Mouse (Mus musculus) midbrain, embryonic 12.5 days (tissue): ENCODE measurements at regions not wholly inside any gene's neighbourhood (a gene's known extent, or its start where the extent isn't known, plus 50 kb on each side); places are given as distances from the start of the nearest gene placed in this dataset.

Experiments
- ATAC-seq: fragments of 200-750 bp; cut with Nextera tagmentation; 2 replicates; pipeline ENCODE4 v1.8.0; 2017; ENCODE audit warnings: low read depth, moderate TSS enrichment, moderate library complexity; ENCODE audit not compliant: low FRiP score
- H3K27ac ChIP-seq: fragments of 300-500 bp; sonication (generic); replicated peaks from 2 replicates; pipeline ENCODE4 v1.5.1; 2016; ENCODE audit warnings: mild to moderate bottlenecking
- H3K27me3 ChIP-seq: fragments of 300-500 bp; sonication (generic); 2 replicates; pipeline ENCODE4 v1.6.1; 2016; ENCODE audit warnings: mild to moderate bottlenecking
- H3K36me3 ChIP-seq: fragments of 300-500 bp; sonication (generic); 2 replicates; pipeline ENCODE4 v1.6.1; 2016
- H3K4me1 ChIP-seq: fragments of 300-500 bp; sonication (generic); 2 replicates; pipeline ENCODE4 v1.6.1; 2016
- H3K4me2 ChIP-seq: fragments of 300-500 bp; sonication (generic); replicated peaks from 2 replicates; pipeline ENCODE4 v1.6.1; 2016; ENCODE audit warnings: mild to moderate bottlenecking, moderate library complexity
- H3K4me3 ChIP-seq: fragments of 300-500 bp; sonication (generic); 2 replicates; pipeline ENCODE4 v1.5.1; 2016; ENCODE audit warnings: mild to moderate bottlenecking
- H3K9ac ChIP-seq: fragments of 300-500 bp; sonication (generic); replicated peaks from 2 replicates; pipeline ENCODE4 v1.6.1; 2016; ENCODE audit warnings: mild to moderate bottlenecking, moderate library complexity
- H3K9me3 ChIP-seq: fragments of 300-500 bp; sonication (generic); 2 replicates; pipeline ENCODE4 v1.6.1; 2016; ENCODE audit warnings: mild to moderate bottlenecking
- WGBS: fragments of 180-500 bp; shearing (Covaris S2); methylation state at CpG from one replicate; pipeline ENCODE4 v1.1.7; 2016; 5-methylcytosine and 5-hydroxymethylcytosine counted together

DNA sequence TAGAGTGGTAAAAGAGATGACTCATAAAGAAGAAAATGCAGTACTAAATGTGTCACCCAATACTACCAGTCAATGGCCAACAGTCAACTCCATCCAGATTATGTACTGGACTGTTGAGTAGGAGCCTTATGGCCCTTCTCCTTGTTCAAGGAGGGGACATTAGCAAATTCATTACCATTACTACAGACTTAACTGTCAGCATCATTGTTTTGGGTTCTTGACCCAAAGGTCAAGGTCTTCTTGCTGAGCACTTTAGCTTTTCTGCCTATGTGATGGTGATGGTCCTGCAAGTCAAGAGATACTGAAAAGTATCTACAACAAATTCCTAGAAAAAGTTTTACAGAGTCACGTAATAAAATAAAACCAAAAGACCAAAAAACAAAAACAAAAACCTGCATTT is 1251.4 kb downstream of the Gm37988 start:
- Histone ChIP-seq H3K27me3 (no peaks in the 10 kb centered on the region), H3K36me3 (no peaks in the 10 kb centered on the region), H3K4me2 (no peak overlapping the region), H3K9ac (no peak overlapping the region), H3K4me3 (no peak overlapping the region), H3K4me1 (no peaks in the 10 kb centered on the region), H3K27ac (no peak overlapping the region), H3K9me3 (no peaks in the 10 kb centered on the region)
- ATAC-seq: no peak
- WGBS: 97% methylated on average over 1 of the region's 1 CpGs

DNA sequence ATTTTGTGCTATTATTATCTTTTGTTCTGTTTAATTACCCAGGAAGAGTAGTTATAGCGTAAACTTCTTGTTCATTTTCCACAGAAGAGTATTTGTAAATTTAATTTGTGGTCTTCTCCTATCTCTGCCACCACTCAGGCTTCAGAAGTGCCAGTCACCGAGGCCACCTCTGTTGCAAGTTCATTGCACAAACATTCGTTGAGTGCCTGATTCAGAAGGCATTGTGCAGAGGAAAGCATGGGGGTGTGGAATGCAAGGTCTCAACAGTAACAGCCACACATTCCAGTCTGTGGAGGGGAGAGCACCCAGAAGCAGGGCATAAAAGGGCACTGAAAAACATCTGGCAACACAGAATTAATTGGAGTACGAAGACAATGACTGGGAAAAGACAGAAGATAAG is 1268.9 kb downstream of the Gm37988 start:
- Histone ChIP-seq H3K27me3 (no peaks in the 10 kb centered on the region), H3K4me3 (no peak overlapping the region), H3K9ac (no peak overlapping the region), H3K4me2 (no peak overlapping the region), H3K36me3 (no peaks in the 10 kb centered on the region), H3K9me3 (no peaks in the 10 kb centered on the region), H3K27ac (no peak overlapping the region), H3K4me1 (no peaks in the 10 kb centered on the region)
- WGBS: 60% methylated on average over 4 of the region's 4 CpGs
- no peak for ATAC-seq

DNA sequence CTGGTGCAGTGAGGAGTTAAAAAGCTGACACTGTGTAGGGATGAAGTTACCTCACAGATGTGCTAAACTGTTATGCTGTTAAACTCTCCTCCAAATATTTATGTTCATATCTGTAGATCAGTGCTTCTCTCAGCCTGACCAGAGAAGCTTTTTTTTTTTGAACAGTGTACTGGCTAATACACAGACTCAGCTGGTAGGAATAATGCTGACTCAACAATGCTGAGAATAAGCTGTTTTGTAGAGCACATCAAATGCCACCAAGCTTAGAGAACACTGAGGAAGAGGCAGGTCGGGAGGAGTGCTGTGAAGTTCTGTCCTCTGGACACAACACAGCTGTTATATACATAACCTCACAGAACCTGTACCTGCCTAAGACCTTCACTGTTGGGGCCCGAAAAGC is 1274.2 kb downstream of the Gm37988 start:
- no peaks in the 10 kb centered on the region for H3K9me3 ChIP-seq
- H3K27me3 ChIP-seq: no peaks in the 10 kb centered on the region
- H3K9ac ChIP-seq: no peak overlapping the region
- no peaks in the 10 kb centered on the region for H3K36me3 ChIP-seq
- no peaks in the 10 kb centered on the region for H3K4me1 ChIP-seq
- no peak overlapping the region for H3K4me2 ChIP-seq
- ATAC-seq: no peak
- no peak overlapping the region for H3K4me3 ChIP-seq
- 84% methylated on average over 2 of the region's 2 CpGs for WGBS
- no peak overlapping the region for H3K27ac ChIP-seq

DNA sequence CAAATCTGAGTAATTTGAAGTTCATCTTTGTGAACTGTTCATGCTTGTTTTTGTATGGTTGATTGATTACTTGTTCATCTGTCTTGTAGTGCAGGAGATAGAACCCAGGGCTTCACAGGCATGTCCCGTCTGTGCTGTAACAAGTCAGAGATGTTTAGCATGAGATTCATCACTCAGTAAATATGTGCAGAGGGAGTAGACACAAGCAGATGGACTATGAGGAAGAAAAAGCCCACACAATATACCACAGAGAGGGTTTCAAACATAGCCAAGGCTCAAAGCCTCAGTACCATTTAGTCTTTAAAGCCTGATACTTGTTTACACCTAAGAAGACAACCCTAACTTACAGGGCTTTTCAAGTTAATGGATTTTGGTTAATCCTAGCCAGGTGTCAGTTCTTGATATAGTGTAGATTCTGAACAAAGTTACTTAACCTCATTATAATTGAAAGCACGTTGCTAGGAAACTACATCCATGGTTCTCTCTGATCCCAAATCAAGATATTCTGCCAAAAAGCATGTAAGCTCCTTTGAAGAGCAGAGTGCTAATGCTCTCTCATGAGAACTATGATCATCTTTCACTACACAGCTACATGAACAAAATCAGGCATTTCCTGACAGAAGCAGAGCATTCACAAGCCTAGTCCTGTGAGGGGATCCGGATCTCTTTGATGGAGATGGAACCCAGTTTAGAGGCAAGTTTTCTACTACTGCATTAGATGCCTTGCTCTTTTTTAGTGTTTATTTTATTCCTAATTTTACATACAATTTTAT is 1286.7 kb downstream of the Gm37988 start:
- no peaks in the 10 kb centered on the region for H3K36me3 ChIP-seq
- H3K4me1 ChIP-seq: no peaks in the 10 kb centered on the region
- no peaks in the 10 kb centered on the region for H3K27me3 ChIP-seq
- 79% methylated on average over 3 of the region's 3 CpGs for WGBS
- H3K4me2 ChIP-seq: no peak overlapping the region
- H3K9me3 ChIP-seq: no peaks in the 10 kb centered on the region
- ATAC-seq: no peak
- H3K27ac ChIP-seq: no peak overlapping the region
- H3K4me3 ChIP-seq: no peak overlapping the region
- no peak overlapping the region for H3K9ac ChIP-seq

DNA sequence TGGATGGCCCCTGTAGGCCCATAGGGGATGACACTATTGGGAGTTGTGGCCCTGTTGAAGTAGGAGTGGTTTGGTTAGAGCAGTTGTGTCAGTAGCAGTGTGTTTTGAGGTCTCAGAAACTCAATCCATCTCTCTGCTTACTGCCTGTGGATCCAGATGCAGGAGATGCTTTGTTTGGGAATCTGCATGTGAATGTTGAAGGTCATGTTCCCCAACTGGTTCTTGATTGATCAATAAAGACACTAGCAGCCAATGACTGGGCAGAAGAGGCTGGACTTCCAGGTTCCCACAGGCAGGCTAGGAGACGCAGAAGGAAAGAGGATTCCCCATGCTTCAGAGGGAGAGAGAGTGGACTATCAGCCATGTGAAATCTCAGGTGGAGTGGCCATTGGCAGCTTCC is 1309.9 kb downstream of the Gm37988 start:
- H3K27me3 ChIP-seq: no peaks in the 10 kb centered on the region
- no peak overlapping the region for H3K4me2 ChIP-seq
- no peaks in the 10 kb centered on the region for H3K36me3 ChIP-seq
- H3K27ac ChIP-seq: no peak overlapping the region
- no peaks in the 10 kb centered on the region for H3K9me3 ChIP-seq
- no peak for ATAC-seq
- H3K9ac ChIP-seq: no peak overlapping the region
- WGBS: 56% methylated on average over 1 of the region's 1 CpGs
- H3K4me1 ChIP-seq: no peaks in the 10 kb centered on the region
- no peak overlapping the region for H3K4me3 ChIP-seq

DNA sequence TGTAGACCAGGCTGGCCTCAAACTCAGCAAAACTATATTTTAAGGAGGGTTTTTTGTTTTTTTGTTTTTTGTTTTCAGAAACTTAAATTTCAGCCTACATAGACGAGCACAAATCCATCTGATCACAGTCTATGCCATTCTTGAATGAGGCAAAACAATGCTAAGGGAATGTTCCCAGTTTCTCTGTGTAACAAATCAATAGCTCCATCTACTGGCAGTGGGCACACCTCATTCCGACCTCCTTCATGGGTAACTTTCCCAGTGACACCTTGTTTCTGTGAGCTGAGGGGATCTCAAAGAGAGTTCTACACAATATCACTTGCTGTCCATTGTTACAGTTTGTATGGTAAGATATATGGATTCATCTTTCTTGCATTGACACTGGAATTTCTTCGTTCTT is 1327.4 kb downstream of the Gm37988 start:
- no peak overlapping the region for H3K27ac ChIP-seq
- WGBS: 25% methylated on average over 3 of the region's 3 CpGs
- no peak overlapping the region for H3K9ac ChIP-seq
- no peak overlapping the region for H3K4me2 ChIP-seq
- H3K4me1 ChIP-seq: no peaks in the 10 kb centered on the region
- H3K36me3 ChIP-seq: no peaks in the 10 kb centered on the region
- no peaks in the 10 kb centered on the region for H3K9me3 ChIP-seq
- 0 out of 2 replicates have a peak, but pooled peaks have one; percentile 38 for ATAC-seq
- no peaks in the 10 kb centered on the region for H3K27me3 ChIP-seq
- H3K4me3 ChIP-seq: no peak overlapping the region

DNA sequence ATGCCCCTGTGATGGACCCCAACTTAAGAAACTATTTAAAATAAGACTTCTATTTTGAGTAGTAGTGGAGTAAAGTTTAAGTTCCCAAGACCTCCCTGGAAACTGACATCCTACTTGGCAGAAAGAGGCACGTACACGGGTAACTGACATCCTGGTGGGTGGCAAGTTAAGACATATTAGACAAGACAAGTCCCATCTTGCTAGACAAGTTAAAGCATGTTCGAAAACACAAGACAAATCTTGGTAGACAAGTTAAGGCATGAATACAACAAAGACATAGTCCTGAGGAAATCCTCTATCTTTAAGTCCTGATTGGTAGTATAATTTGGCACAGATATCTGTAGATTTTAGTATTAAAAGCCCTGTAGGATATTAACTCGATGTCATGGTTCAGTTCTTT is 1332.6 kb downstream of the Gm37988 start:
- H3K9me3 ChIP-seq: no peaks in the 10 kb centered on the region
- no peaks in the 10 kb centered on the region for H3K27me3 ChIP-seq
- H3K4me2 ChIP-seq: no peak overlapping the region
- no peak overlapping the region for H3K27ac ChIP-seq
- H3K36me3 ChIP-seq: no peaks in the 10 kb centered on the region
- no peak overlapping the region for H3K4me3 ChIP-seq
- WGBS: 83% methylated on average over 4 of the region's 4 CpGs
- no peaks in the 10 kb centered on the region for H3K4me1 ChIP-seq
- no peak overlapping the region for H3K9ac ChIP-seq
- ATAC-seq: no peak

DNA sequence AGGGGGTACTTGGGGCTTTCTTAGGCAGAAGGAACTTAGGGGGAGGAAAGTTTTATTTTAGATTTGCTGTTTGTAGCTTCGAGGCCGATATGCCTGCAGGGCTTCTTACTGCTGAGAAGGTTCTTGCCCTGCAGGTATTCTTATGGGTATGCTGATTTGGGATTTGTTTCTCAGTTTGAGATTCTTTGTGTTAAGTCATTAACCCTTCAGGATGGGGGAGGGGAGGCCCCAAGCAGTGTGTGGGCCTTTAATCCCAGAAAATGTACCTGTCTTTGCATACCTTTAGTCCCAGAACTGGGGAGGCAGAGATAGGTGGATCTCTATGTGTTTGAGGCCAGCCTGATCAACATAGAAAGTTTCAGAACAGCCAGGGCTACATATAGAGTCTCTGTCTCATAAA is 1335.1 kb downstream of the Gm37988 start:
- no peaks in the 10 kb centered on the region for H3K4me1 ChIP-seq
- H3K4me2 ChIP-seq: no peak overlapping the region
- no peak overlapping the region for H3K4me3 ChIP-seq
- no peaks in the 10 kb centered on the region for H3K27me3 ChIP-seq
- H3K9ac ChIP-seq: no peak overlapping the region
- no peaks in the 10 kb centered on the region for H3K36me3 ChIP-seq
- H3K9me3 ChIP-seq: no peaks in the 10 kb centered on the region
- WGBS: 43% methylated on average over 2 of the region's 2 CpGs
- no peak for ATAC-seq
- H3K27ac ChIP-seq: no peak overlapping the region

DNA sequence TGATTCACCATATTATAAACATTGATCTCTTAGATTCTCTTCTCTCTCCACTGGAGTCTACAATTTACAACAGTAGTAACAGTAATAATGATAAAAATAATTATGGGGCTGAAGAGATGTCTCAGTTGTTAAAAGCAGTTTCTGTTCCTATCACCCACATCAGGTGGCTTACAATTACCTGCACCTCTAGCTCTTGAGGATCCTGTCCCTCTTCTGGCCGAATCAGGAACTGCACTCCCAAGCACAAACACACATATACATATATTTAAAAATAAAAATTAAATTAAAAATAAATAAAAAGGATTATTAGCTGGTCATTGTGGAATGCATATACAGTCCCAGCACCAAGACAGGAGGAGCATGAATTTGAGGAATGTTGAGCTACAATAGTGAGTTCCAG is 1336.2 kb downstream of the Gm37988 start:
- no peaks in the 10 kb centered on the region for H3K27me3 ChIP-seq
- WGBS: 67% methylated on average over 1 of the region's 1 CpGs
- no peaks in the 10 kb centered on the region for H3K36me3 ChIP-seq
- H3K4me1 ChIP-seq: no peaks in the 10 kb centered on the region
- no peak overlapping the region for H3K9ac ChIP-seq
- ATAC-seq: no peak
- H3K9me3 ChIP-seq: no peaks in the 10 kb centered on the region
- no peak overlapping the region for H3K4me3 ChIP-seq
- H3K27ac ChIP-seq: no peak overlapping the region
- H3K4me2 ChIP-seq: no peak overlapping the region

DNA sequence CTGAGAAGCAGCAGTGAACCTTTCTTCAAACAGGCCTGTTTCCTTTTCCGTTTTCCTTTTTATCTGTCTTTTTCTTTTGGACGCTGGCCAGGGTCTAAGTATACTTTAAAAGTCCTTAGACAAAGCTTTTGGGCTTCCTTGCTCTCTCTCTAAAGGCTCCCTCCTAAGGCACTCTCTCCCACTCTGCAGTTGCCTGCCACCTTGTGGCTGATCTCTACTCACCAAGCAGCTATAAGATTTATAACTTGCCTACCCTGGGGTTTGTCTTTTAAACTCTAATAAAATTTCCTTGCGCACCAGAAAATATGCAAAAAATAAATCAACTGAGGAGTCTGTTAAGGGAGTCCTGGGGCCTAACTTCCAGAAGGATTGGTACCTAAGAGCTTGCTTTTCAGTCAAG is 1344.7 kb downstream of the Gm37988 start:
- Histone ChIP-seq H3K4me2 (no peak overlapping the region), H3K27ac (no peak overlapping the region), H3K9ac (no peak overlapping the region), H3K9me3 (no peaks in the 10 kb centered on the region), H3K4me1 (no peaks in the 10 kb centered on the region), H3K36me3 (no peaks in the 10 kb centered on the region), H3K27me3 (no peaks in the 10 kb centered on the region), H3K4me3 (no peak overlapping the region)
- no peak for ATAC-seq
- WGBS: 48% methylated on average over 3 of the region's 3 CpGs
